Mouse (Mus musculus): ENCODE measurements around the gene Tinagl1. TPM values are rescaled to one million over a fixed set of nuclear protein-coding genes. Genes with fewer than 3 reads are reported as not detected.

The Tinagl1 gene
- polyA plus RNA-seq, 1 experiment: 29.5 TPM

- no peaks in the 10 kb centered on the region for H3K4me1 ChIP-seq (ENCODE audit: control insufficient read depth, insufficient read depth, low read length)
- no peak for TF ChIP-seq POLR2A (IDR thresholded peaks at IDR 0.05; ENCODE audit: borderline replicate concordance, control insufficient read depth, low read depth, low read length)
- TF ChIP-seq CTCF (IDR thresholded peaks at IDR 0.05; ENCODE audit: control insufficient read depth, insufficient read depth, low read length): no peak
- no peak overlapping the region for H3K4me3 ChIP-seq (replicated peaks; ENCODE audit: control insufficient read depth, low read depth, low read length)
- H3K27ac ChIP-seq (ENCODE audit: control insufficient read depth, insufficient read depth, low read depth, low read length, poor library complexity): no peak overlapping the region
- 94% methylated on average over 8 of the region's 8 CpGs for WGBS
Measured at GRCm38 (mm10) chr4:130121560-130121959, 53.4 kb downstream of the Tinagl1 start.

DNA sequence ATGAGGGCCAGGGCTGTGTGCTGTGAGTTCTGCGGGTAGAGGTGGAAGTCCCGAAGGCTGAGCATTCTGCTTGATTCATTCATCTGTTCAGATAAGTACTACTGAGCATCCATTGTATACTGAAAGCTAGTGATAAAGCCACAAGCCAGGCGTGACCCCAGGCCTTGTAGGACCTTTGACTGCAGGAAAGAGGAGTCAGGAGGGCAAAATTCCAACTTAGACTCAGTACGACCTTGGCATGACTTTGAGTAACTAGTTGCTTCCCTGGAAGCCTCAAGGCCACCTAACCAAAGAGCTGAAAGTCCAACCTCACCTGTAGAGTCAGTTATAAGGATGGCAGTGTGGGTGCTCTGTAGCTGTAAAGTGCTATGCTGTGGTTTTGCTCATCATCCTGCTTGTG, 54.2 kb downstream of the Tinagl1 start:
- no peak for TF ChIP-seq POLR2A (IDR thresholded peaks at IDR 0.05; ENCODE audit: borderline replicate concordance, control insufficient read depth, low read depth, low read length)
- TF ChIP-seq CTCF (IDR thresholded peaks at IDR 0.05; ENCODE audit: control insufficient read depth, insufficient read depth, low read length): no peak
- Histone ChIP-seq H3K4me1 (ENCODE audit: control insufficient read depth, insufficient read depth, low read length) (no peaks in the 10 kb centered on the region), H3K4me3 (replicated peaks; ENCODE audit: control insufficient read depth, low read depth, low read length) (no peak overlapping the region), H3K27ac (ENCODE audit: control insufficient read depth, insufficient read depth, low read depth, low read length, poor library complexity) (no peak overlapping the region)
- WGBS: 82% methylated on average over 4 of the region's 4 CpGs

Other genes starting within 250 kb of the Tinagl1 start
- not detected in 2 replicates for gene Spocd1, start 245.9 kb downstream of the Tinagl1 start, polyA plus RNA-seq (2011; ENCODE audit: insufficient read depth, insufficient read length, low replicate concordance, missing spikeins)
- gene Adgrb2, start 190.3 kb downstream of the Tinagl1 start, polyA plus RNA-seq (2011; ENCODE audit: insufficient read depth, insufficient read length, low replicate concordance, missing spikeins): not detected in 2 replicates
- 3.9 and 8.8 TPM in 2 replicates for gene Col16a1, start 127.3 kb downstream of the Tinagl1 start, polyA plus RNA-seq (2011; ENCODE audit: insufficient read depth, insufficient read length, low replicate concordance, missing spikeins)
- gene Pef1, start 72.6 kb downstream of the Tinagl1 start, polyA plus RNA-seq (2011; ENCODE audit: insufficient read depth, insufficient read length, low replicate concordance, missing spikeins): 23.1 and 32.6 TPM in 2 replicates
- not detected in 2 replicates for gene Hcrtr1, start 35.8 kb downstream of the Tinagl1 start, polyA plus RNA-seq (2011; ENCODE audit: insufficient read depth, insufficient read length, low replicate concordance, missing spikeins)
- not detected in 2 replicates for gene Gm853, start 47.3 kb upstream of the Tinagl1 start, polyA plus RNA-seq (2011; ENCODE audit: insufficient read depth, insufficient read length, low replicate concordance, missing spikeins)
- gene Serinc2, start 104.1 kb upstream of the Tinagl1 start, polyA plus RNA-seq (2011; ENCODE audit: insufficient read depth, insufficient read length, low replicate concordance, missing spikeins): 0.52 TPM in 1 of 2 replicates, not detected in the other
- 1.6 and 44.6 TPM in 2 replicates for gene Fabp3, start 133.5 kb upstream of the Tinagl1 start, polyA plus RNA-seq (2011; ENCODE audit: insufficient read depth, insufficient read length, low replicate concordance, missing spikeins)
- not detected in 2 replicates for gene Gm10570, start 133.6 kb upstream of the Tinagl1 start, polyA plus RNA-seq (2011; ENCODE audit: insufficient read depth, insufficient read length, low replicate concordance, missing spikeins)
- 24.3 and 26.6 TPM in 2 replicates for gene Zcchc17, start 184.8 kb upstream of the Tinagl1 start, polyA plus RNA-seq (2011; ENCODE audit: insufficient read depth, insufficient read length, low replicate concordance, missing spikeins)
- gene Snrnp40, start 185.0 kb upstream of the Tinagl1 start, polyA plus RNA-seq (2011; ENCODE audit: insufficient read depth, insufficient read length, low replicate concordance, missing spikeins): 28.8 and 35.6 TPM in 2 replicates